Mouse (Mus musculus): Measurements from ENCODE around the gene Fbxl13.

Gene Fbxl13

DNA sequence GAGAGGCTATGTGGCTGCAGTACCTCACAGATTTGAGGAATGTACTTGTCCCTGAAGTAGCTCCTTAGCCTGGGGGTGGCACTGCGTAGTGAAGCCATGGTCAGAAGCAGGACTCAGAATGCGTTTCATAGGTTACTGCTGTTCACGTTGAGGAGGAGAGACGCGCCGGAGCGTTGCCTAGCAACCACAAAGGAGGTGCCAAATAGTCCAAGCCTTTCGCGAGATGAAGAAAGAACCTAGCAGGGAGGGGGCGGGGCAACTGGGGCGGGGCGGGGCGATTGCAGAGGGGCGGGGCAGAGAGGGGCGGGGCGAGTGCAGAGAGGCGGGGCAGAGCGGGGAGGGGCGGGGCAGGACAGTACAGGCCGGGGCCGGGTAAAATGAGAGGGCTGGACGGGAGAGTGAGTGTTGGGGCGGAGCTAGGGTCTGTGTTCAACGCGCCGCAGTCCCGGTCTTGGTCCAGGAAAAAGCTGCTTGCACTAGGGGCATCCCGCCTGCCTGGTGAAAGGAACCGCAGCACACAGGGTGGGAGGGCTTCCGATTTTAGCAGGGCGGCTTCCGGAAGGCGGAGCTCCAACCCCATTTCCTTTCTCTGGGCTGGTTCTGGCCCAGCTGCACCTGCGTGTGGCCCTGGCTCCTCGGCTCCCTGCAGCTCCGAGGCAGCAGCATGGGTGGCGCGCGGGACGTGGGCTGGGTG, at the start of gene Fbxl13, which contains the start of gene Armc10:
Fbxl13 (minus strand) TSS at position 196 of the 694 bp plus-strand sequence.
Armc10 (plus strand) TSS at position 375 of the 694 bp plus-strand sequence.
- DNase-seq (ENCODE audit: low spot score) = peak; percentile 95

DNA sequence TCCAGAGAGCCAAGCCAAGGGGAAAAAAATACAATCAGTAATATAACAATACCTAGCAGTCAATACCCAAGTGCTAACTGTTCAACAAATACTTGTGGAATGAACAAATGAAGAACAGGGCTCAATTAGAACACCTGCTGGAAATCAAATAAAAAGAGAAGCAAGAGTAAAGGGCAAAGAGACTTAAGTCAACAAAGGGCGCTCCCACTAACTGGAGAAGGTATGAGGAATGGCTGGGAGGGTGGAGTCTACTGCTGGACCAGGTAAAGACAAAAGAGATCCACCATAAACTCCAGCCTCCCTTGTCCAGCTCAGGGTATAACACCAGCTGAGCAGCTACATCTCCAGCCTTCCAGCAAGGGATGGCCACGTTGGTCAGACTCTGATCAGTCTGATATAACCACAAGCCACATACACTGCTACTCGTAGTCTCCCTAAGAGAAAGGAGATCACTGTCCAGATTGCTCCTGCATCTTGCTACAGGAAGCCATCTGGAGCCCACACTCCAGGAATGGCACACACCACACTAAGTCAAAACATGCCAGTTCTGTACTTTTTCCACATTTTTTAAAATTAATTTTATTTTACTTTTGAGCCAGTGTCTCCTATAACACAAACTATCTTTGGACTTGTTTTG, 49.5 kb upstream of the Fbxl13 start:
- no peak for DNase-seq (ENCODE audit: low spot score)

DNA sequence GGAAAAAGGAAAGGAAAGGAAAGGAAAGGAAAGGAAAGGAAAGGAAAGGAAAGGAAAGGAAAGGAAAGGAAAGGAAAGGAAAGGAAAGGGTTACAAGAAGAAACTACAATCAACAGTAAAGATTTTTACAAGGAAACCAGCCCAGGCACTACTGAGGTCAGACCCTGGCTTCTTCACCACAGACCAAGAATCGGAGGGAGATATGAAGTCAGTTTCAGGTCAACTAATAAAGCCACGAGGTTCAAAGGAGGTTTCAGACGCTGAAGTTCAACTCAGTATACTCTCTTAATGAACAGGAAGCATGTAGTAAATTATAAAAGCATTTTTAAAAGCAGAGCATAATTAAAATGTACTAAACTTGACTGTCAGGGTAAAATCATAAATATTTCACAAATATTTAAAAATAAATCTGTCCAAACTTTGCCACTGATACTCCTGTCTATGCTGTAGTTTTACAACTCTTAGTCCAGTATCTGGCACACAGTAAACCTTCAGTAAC, 48.0 kb upstream of the Fbxl13 start:
- no peak for DNase-seq (ENCODE audit: low spot score)

DNA sequence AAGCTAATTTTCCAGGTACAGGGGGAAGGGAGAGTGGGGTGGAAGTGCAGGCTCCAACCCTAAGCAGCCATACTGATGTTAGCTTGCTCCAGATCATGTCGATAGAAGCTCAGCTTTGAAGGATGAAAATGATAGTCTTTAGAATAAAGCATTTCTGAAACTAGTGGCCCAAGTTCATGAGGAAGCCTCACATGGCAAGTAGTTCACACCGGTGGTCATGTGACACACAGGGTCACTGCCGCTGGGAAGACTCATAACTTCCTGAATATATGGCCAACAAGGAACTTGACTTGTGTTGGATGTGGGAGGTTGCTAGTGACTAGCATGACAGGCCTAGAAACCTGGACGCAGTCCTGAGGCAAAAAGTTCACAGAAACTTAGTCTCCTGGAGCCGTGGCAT, 46.8 kb upstream of the Fbxl13 start:
- DNase-seq (ENCODE audit: low spot score) = no peak

DNA sequence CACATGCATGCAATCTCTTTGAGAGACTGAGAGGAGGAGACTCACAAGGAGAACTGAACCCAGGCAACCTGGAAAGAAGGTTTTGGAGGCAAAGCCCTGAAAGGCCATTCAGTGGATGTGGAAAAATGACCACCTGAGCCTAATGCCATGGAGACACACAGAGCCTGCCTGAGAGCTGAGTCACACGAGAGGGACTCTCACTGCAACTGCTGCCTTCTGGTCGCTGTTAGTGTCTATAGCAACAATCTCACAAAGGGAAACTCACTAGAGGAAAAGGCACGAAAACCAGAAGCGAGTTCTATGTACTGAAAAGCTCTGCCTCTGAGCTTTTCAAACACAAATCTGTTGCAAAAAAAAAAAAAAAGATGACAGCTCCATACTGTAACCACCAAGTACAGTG, 41.6 kb upstream of the Fbxl13 start:
- DNase-seq (ENCODE audit: low spot score) = no peak

DNA sequence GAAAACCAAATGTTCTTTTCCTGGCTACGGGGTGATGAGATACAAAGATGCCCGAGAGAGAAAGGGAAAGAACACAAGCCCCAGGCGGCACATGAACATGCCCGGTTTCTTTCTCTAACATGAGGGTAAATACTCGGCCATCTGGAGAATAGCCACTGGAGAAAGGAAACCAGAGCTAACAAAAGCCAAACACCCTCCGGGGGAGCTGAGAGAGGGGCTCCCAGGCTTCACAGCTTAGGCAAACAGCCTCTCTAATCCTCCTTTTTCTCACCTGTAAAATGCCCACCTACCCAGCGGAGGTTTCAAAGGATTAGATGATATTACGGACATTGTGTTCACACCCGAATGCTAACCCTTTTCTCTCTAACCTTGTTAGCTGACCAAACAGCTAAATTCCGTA, 39.6 kb upstream of the Fbxl13 start:
- no peak for DNase-seq (ENCODE audit: low spot score)

DNA sequence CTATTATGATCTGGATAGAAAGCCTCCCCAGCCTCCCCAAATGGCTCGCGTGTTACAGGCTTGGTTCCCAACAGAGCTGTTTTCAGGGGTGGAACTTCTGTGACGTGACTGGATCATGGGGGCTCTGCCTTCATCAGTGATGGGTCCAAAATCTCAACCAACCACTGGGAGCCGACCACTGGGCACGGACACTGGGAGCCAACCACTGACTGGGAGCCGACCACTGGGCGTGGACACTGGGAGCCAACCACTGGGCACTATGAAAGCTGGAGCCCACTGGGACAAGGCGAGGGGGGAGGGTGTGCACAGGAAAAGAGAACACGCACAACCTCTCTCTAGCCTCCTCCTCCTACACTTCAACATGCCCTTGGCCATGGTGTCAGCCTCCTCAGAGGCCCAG, 38.4 kb upstream of the Fbxl13 start:
- DNase-seq (ENCODE audit: low spot score) = no peak

DNA sequence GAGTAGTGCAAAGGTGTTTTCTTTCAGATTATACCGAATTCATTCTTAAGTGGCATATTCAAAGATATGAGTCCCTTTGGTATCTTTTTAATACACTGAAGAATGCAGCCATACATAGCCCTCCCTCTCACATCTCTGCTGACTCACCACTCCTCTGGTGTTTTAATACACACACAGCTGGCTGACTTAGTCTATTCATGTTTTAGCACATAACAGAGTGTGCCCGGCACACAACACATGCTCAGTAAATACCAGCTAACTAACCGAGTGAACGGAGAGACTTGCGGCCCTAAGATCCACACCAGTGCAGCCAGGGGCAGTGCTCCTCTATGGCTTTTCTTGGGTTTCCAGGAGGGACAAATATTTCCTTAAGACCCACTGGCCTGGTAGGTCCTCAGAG, 35.5 kb upstream of the Fbxl13 start:
- no peak for DNase-seq (ENCODE audit: low spot score)

DNA sequence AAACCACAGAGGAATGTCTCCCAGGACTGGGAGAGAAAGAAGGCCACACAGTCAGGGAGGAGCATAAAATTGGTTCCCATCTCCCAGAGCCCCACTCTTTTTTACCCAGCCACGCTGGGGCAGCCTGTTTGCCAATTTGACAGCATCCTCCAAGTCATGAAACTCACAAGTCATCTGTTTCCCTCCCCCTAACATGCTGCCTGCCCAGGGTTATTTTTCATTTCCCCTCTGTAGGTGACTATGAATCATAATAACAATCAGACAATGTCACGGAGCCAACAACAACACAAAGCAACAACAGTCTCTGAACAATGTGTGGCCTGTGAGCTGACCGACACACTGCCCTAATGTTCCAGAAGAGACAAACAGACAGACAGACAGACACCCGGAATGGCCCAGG, 34.6 kb upstream of the Fbxl13 start:
- DNase-seq (ENCODE audit: low spot score) = no peak

DNA sequence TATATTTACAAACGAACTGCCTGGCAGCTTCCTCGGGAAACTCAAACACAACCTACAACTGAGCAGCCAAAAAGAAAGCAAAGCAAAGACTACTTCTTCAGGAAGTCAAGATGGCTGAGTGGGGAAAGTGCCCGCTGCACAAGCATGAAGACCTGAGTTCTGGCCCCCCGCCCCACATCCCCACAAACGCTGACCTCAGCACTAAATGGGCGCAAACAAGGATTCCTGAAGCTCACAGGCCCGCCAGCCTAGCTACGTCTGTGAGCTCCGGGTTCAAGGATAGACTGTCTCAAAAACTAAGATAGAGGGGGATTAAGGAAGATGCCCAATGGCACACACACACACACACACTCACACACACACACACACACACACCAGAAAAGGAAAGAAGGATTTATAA, 32.9 kb upstream of the Fbxl13 start:
- DNase-seq (ENCODE audit: low spot score) = no peak

DNA sequence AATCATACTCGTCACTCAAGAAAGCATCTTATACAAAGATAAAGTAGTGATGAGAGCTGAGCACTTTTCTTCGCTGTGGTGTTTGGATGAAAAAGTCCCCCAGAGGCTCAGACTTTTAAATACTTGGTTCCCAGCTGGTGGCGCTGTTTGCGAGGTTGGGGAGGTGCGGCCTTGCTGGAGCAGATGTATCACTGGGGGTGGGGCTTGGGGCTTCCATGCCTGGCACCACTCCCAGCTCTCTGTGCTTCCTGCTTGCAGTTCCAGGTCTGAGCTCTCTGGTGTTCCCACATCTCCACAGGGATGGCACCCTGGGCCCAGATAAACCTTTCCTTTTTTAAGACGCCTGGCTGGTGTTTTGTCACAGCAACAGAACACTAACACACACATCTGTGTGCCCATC, 32.5 kb upstream of the Fbxl13 start:
- DNase-seq (ENCODE audit: low spot score) = no peak

DNA sequence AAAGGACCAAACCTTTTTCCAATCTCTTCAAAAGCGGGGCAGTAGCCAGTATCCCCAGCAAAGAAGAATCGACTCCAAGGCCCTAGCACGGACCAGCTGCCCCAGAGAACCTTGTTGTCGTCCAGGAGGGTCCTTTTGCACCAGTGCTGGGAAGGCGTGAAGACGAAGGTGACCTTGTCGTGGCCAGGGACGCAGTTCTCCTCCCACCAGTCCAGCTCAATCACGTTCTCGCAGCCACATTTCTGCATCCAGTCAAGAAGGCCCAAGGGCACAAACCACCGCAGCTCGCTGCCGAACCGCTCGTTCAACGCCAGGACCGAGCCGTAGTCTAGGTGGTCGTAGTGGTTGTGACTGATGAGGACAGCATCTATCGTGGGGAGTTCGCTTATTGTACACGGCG, 30.1 kb upstream of the Fbxl13 start:
- no peak for DNase-seq (ENCODE audit: low spot score)

DNA sequence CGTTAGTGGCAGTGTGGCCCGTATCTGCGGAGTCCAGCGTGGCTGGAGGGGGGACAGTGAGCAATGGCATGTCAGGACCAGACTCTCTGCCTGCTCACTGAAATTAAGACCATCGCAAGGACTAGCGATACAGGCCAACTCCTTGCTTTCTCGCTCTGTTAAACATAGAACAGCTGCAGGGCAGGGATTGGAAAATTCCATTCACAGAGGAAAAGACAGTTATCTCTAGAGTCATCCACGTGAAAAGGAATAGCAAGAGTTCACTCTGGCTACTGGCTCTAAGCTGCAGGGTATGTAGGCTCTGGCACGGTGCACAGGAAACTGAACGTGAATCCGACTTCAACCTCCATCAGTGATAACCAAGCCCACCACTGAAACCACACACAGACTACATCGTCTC, 29.6 kb upstream of the Fbxl13 start:
- no peak for DNase-seq (ENCODE audit: low spot score)

DNA sequence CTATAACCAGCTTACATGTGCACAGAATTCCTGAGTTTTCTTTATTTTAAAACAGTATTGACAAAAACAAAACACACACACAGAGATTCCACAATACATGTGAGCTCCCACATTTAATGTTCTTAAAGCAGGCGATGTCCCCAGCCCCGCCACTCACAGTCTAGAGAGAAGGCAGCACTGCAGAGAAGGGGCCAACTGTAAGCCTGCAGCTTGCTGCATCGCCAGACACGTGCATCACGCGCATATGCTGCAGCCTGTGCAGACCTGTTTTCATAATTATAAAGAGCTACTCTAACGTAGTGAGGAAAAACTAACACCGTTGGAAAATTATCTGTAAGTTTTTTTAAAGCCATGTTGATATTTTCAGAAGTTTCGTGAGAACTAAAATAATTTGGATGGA, 28.3 kb upstream of the Fbxl13 start:
- no peak for DNase-seq (ENCODE audit: low spot score)

DNA sequence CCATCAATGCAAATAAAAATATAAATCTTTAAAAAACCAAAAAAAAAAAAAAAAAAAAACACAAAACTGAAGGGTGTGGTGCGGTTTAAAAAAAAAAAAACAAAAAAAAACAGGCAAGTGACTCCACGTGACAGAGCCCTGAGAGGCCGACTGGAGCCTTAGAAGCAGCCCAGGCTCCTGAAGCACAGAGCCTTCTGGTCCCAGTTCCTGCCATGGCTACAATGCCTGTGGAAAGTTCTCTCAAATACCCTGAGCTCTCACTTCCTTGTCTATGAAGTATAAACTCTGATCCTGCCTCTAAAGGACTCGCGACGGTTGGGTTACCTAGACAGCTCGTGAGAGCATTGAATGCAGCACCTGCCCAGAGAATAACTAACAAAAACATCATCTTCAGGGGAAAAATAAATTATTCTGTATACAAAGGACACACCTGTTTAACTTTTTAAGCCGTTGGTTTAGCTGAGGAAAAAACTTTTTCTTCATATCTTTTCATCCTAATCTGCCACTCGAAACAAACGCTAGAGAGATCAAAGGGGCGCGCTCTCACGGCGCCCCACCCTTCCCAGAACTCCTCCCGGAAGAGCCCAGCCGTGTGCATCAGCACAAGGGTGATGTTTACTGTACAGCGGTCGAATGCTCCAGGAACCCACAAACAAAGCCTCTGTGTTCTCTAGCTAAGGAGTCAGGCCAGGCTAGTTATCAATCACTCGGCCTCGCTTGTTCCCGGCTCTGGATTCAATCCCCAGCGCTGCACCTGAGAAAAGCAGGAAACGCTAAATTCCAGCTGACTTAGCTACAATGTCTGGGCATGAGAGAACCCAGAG, 27.6 kb upstream of the Fbxl13 start:
- peak; percentile 16 for DNase-seq (ENCODE audit: low spot score)

DNA sequence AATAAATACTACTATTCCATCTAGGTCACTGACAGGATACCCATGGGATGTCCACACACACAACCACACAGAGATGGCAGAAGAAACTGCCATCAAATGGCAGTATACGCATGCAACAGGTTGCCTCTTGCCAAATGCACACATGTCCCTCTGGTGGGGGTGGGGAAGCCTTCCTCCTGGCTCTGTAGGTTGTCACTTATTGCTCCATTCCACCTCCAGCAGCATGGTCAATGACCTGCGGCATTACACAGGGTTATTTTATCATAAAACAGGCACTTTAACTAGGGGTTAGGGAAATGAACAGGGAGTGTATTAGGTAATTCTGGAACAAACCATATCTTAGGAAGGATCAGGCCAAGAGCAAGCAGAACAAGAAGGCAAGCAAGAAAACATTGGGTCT, 23.9 kb upstream of the Fbxl13 start:
- no peak for DNase-seq (ENCODE audit: low spot score)

DNA sequence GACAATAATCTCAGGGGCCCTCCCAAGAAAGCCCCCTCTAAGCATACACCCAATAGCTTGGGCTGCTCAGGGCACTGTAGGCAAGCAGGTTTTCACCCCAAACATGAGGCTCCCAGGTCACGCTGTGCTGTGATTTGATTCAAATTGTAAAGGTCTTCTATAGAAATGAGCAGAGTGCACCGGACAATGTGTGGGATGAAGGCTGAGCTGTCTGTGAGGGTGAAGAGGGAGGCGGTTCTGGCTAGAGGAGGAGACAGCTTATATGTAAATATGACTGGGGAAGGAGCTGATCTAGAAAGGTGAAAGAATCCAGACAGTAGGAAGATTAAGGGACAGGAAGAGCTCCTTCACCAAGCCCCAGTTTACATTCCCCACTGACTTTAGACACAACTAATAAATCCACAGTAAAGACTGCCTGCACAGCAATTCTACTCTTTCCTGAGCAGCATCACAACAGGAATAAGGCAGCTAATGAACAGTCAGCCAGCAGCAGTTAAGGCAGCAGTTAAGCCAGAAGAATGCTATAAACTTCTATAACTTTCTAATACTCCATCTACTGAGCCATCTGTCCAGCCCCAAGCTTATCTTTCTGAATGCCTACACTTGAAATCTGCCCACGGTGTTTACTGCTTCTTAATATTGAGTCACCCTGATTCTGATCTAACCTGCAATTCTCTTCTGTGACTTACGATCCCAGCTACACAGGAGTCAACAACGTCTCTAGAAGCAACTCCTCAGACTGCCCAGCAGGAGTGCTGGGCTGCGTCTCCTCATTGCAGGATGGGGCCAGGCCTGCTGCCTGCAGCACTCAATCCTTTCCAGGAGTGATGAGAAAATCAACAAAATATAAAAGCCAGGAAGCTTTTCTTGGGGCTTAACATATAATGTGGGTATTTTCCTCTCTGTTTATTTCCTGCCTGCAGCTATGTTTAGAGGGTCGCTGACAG, 22.0 kb upstream of the Fbxl13 start:
- no peak for DNase-seq (ENCODE audit: low spot score)

DNA sequence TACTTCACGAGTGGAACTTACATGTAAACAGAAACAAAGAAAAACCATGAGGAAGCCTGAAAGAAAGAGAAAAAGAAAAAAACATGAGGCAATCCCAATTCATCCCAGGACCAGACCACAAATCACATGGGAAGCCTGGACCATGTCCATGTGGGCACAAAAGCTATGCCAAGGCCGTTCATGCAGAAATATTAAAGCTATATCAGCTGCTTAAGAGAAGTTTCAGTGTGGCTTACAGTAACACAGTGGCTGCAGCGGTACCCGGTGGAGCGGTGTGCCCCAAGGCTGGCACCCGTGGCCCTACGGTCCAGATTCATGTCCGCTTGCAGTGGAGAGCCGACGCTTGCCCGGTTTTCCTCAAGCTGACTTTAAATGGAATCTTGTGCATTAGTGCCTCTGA, 17.6 kb upstream of the Fbxl13 start:
- DNase-seq (ENCODE audit: low spot score) = no peak

DNA sequence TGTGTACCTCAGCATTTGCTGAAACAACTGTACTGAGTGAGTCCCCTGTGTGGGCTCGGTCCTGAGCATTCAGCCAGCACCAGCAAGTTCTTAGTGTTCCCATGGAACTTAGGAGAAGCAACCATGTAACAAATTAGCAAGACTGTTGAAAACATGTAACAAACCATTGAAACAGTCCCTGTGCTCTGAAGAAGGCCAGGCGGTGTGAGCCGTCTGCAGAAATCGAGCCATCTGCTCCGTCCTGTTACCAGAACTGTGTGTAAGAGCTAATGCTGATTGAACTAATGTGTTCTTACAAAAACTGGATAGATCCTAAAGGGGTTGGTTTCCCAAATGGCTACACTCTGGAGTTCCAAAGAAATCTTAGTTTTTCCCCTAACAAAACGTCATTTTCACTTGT, 15.4 kb upstream of the Fbxl13 start:
- DNase-seq (ENCODE audit: low spot score) = no peak

DNA sequence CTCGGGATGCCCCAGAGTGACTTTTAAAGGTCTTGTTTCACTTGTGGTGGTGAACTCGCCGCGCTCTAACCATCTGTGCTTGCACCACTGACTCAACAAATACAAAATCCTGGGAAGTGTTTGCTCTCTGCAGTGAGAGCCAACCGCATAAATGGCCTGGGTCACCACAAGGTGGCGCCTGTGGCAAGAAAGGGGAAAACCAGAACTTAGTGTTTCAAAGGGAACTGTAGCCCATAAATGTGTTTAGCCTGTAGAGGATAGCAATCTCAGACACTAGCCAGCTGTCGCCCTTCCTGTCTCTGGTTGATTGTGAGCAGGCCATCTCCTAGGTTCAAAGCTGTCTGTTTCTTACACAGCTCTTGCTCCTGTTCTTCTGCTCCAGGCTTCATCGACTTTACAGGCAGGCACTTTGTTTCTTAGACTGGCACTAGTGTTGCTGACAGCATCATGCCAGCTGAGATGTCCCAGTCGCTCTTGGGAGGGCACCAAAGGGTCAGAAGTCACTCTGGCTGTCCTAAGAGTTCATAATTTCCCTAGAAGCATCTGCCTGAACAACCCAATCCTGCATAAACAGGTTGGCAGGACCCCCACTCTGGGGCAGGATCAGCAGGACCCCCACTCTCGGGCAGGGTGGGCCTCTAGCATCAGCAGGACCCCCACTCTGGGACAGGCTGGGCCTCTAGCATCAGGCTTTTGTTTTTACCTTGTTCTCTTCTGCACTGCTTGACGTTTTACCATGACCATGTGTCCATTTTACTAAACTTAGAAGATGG, 13.4 kb upstream of the Fbxl13 start:
- peak; percentile 87 for DNase-seq (ENCODE audit: low spot score)

DNA sequence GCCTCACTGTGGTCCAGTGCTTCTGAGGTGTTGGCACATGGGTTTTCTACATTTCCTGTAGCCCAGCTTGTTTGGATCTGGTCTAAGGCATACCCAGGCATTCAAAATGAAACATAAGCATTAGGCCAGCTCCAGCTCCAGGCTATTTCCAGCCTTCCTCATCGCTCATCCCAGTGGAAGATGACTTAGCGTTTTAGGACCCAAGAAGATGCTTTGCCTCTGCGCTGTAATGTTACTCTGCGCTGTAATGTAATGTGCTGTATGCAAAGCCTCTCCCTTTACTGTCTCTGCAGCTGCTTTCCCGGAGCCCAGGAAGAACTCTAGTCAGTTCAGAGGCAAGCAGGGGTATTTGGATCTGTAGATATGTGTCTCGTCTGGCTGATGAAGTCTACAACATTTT, 12.6 kb upstream of the Fbxl13 start:
- no peak for DNase-seq (ENCODE audit: low spot score)

Data from lung, postnatal 25 days (tissue).